Mouse (Mus musculus) stomach, postnatal 0 days (tissue): ENCODE measurements around the gene Dnaic2.

Experiments used
- CTCF ChIP-seq: IDR thresholded peaks from 2 replicates; pipeline ENCODE4 v1.5.1; 2016; ENCODE audit warnings: antibody characterized with exemption, low read depth, mild to moderate bottlenecking, moderate library complexity
- EP300 ChIP-seq: optimal IDR thresholded peaks from 2 replicates; pipeline ENCODE3; 2016; ENCODE audit warnings: antibody characterized with exemption

- TF ChIP-seq CTCF (no peak), EP300 (no peak)
These were observed 67.5 kb downstream of the Dnaic2 start for GRCm38 (mm10) chr11:114794691-114795090.
